Mouse (Mus musculus): ENCODE results near the gene Mns1. TPM values are rescaled to one million over a fixed set of nuclear protein-coding genes. Genes with fewer than 3 reads are reported as not detected.
"Not testable (repeated sequence)": the region's sequence is repeated elsewhere in the genome, so short reads cannot be mapped to it uniquely, and the experiment has no call there.

Gene Mns1
- polyA plus RNA-seq, 1 experiment from 2014 or later: 5.9 TPM

DNA sequence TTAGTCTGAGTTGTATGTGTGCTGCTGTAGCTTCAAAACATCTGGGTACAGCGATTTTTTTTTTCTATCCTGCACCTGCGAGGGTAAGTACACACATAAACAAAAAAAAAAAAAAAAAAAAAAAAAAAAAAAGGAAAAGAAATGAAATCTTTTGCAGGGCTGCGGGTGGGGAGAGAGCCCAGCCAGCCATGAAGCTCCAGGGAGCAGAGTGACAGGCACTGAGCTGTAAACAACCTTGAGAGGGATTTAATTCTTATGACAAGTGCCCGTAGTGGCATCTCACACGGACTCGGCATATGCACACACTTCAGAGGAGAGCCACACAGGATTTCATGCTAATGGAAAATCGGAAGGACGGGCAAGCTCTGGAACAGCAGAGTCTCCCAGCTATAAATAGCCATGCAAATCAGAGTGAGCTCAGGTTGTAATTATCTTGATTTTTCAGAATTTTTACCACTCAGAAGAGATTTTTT lies 43.9 kb upstream of the Mns1 start:
- no peaks in the 10 kb centered on the region for H3K36me3 ChIP-seq (ENCODE audit: insufficient read depth, low read length)
- ATAC-seq (no peak), DNase-seq (ENCODE audit: low spot score) (no peak)
- H3K4me1 ChIP-seq (ENCODE audit: insufficient read depth, low read depth, low read length): no peaks in the 10 kb centered on the region
- H3K9me3 ChIP-seq (ENCODE audit: low read length): no peaks in the 10 kb centered on the region
- no peak overlapping the region for H3K27ac ChIP-seq (ENCODE audit: low read length)
- WGBS: 65% methylated on average over 8 of the region's 8 CpGs
- TF ChIP-seq CTCF (IDR thresholded peaks at IDR 0.05): no peak
- TF ChIP-seq EP300 (IDR thresholded peaks at IDR 0.05): no peak
- H3K4me3 ChIP-seq (ENCODE audit: low read depth, low read length): no peak overlapping the region
- no peaks in the 10 kb centered on the region for H3K27me3 ChIP-seq (replicated peaks; ENCODE audit: insufficient read depth, low read length)
- no peak overlapping the region for H3K9ac ChIP-seq (replicated peaks; ENCODE audit: low read depth)
- H3K4me2 ChIP-seq (replicated peaks; ENCODE audit: low read depth, low read length): no peak overlapping the region

DNA sequence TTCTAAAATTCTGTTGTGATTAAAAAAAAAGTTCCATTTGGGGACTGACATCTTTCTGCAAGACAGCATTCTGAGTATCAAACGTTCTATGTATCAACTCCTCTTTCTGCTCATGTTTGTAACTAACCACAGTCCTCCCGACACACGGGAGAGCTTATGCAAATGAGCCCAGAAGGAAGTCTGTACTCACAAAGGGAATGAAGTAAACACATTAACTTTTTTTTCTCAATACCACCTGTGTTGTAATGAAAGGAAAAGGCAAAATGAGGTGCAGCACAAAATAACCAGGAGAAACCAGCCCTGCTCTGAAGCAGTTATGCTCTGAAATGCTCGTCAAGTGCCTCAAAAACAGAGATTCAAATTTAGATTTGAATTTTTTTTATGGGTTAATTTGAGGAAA lies 37.7 kb upstream of the Mns1 start:
- H3K4me2 ChIP-seq (replicated peaks; ENCODE audit: low read depth, low read length): no peak overlapping the region
- H3K4me3 ChIP-seq (ENCODE audit: low read depth, low read length): no peak overlapping the region
- no peak overlapping the region for H3K9ac ChIP-seq (replicated peaks; ENCODE audit: low read depth)
- H3K4me1 ChIP-seq (ENCODE audit: insufficient read depth, low read depth, low read length): no peaks in the 10 kb centered on the region
- H3K27ac ChIP-seq (ENCODE audit: low read length): no peak overlapping the region
- ATAC-seq (no peak), DNase-seq (ENCODE audit: low spot score) (no peak)
- H3K9me3 ChIP-seq (ENCODE audit: low read length): no peaks in the 10 kb centered on the region
- WGBS: 38% methylated on average over 4 of the region's 4 CpGs
- H3K36me3 ChIP-seq (ENCODE audit: insufficient read depth, low read length): no peaks in the 10 kb centered on the region
- H3K27me3 ChIP-seq (replicated peaks; ENCODE audit: insufficient read depth, low read length): no peaks in the 10 kb centered on the region
- no peak for TF ChIP-seq CTCF (IDR thresholded peaks at IDR 0.05)
- TF ChIP-seq EP300 (IDR thresholded peaks at IDR 0.05): no peak

DNA sequence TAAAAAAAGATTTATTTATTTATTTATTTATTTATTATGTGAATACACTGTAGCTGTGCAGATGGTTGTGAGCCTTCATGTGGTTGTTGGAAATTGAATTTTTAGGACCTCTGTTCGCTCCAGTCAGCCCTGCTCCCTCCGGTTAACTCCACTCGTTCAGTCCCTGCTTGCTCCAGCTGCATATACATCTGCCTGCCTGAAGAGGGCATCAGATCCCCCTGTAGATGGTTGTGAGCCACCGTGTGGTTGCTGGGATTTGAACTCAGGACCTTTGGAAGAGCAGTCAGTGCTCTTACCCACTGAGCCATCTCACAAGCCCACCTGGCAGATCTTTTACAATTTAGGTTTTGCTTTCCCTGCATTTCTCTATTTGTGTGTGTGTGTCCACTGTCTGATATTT lies 36.0 kb upstream of the Mns1 start:
- not testable (repeated sequence) for H3K27me3 ChIP-seq (replicated peaks; ENCODE audit: insufficient read depth, low read length); H3K9ac ChIP-seq (replicated peaks; ENCODE audit: low read depth); H3K4me3 ChIP-seq (ENCODE audit: low read depth, low read length); H3K27ac ChIP-seq (ENCODE audit: low read length); ATAC-seq; DNase-seq (ENCODE audit: low spot score); H3K4me2 ChIP-seq (replicated peaks; ENCODE audit: low read depth, low read length); H3K4me1 ChIP-seq (ENCODE audit: insufficient read depth, low read depth, low read length); H3K36me3 ChIP-seq (ENCODE audit: insufficient read depth, low read length); H3K9me3 ChIP-seq (ENCODE audit: low read length)
- peak; percentile 23 for TF ChIP-seq CTCF (IDR thresholded peaks at IDR 0.05)
- 62% methylated on average over 4 of the region's 4 CpGs for WGBS

DNA sequence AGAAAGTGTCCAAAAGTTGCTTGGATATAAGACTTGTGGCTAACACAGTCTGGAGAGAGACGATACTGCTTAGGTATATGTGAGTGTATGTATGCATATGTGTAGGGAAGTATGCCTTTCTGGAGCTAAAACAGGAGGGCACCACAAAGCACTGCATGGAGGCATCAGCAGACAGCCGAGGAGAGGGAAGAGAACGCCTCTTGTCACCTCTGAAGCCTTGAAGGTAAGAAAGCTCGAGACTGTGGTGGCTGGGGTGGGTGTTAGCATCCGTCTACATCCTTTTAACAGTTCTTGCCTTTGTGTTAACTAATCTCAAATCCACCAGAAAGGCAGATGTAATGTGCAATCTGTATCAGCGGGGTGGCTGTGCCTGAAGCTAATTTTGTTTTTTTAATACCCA lies 34.4 kb upstream of the Mns1 start:
- H3K4me1 ChIP-seq (ENCODE audit: insufficient read depth, low read depth, low read length): no peaks in the 10 kb centered on the region
- no peak overlapping the region for H3K27ac ChIP-seq (ENCODE audit: low read length)
- WGBS: 77% methylated on average over 6 of the region's 6 CpGs
- no peak for DNase-seq (ENCODE audit: low spot score)
- no peak overlapping the region for H3K9ac ChIP-seq (replicated peaks; ENCODE audit: low read depth)
- no peaks in the 10 kb centered on the region for H3K9me3 ChIP-seq (ENCODE audit: low read length)
- no peak overlapping the region for H3K4me2 ChIP-seq (replicated peaks; ENCODE audit: low read depth, low read length)
- no peak for ATAC-seq
- TF ChIP-seq CTCF (IDR thresholded peaks at IDR 0.05): no peak
- TF ChIP-seq EP300 (IDR thresholded peaks at IDR 0.05): no peak
- H3K27me3 ChIP-seq (replicated peaks; ENCODE audit: insufficient read depth, low read length): no peaks in the 10 kb centered on the region
- no peak overlapping the region for H3K4me3 ChIP-seq (ENCODE audit: low read depth, low read length)
- H3K36me3 ChIP-seq (ENCODE audit: insufficient read depth, low read length): no peaks in the 10 kb centered on the region

DNA sequence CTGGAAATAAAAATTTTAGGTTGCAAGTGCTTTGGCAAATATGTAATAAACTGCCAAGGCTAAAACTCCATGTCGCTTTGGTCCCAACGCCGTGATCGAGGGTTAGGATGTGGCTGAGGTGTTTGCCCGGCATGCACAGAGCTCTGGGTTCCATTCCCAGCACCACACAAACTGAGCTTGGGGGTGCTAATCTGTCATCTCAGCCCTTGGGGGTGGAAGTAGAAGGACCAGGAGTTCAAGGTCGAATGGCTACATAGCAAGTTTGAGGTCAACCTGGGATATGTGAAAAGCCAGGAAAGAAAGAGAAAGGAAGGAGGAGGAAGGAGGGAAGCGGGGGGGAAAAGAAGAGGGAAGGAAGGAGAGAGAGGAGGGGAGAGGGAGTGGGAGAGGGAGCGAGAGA lies 33.4 kb upstream of the Mns1 start:
- Histone ChIP-seq H3K4me2 (replicated peaks; ENCODE audit: low read depth, low read length) (no peak overlapping the region), H3K27me3 (replicated peaks; ENCODE audit: insufficient read depth, low read length) (no peaks in the 10 kb centered on the region), H3K9me3 (ENCODE audit: low read length) (no peaks in the 10 kb centered on the region), H3K36me3 (ENCODE audit: insufficient read depth, low read length) (no peaks in the 10 kb centered on the region), H3K4me3 (ENCODE audit: low read depth, low read length) (no peak overlapping the region), H3K27ac (ENCODE audit: low read length) (no peak overlapping the region), H3K4me1 (ENCODE audit: insufficient read depth, low read depth, low read length) (no peaks in the 10 kb centered on the region), H3K9ac (replicated peaks; ENCODE audit: low read depth) (no peak overlapping the region)
- no peak for TF ChIP-seq EP300 (IDR thresholded peaks at IDR 0.05)
- WGBS: 79% methylated on average over 8 of the region's 8 CpGs
- no peak for DNase-seq (ENCODE audit: low spot score)
- ATAC-seq: no peak

DNA sequence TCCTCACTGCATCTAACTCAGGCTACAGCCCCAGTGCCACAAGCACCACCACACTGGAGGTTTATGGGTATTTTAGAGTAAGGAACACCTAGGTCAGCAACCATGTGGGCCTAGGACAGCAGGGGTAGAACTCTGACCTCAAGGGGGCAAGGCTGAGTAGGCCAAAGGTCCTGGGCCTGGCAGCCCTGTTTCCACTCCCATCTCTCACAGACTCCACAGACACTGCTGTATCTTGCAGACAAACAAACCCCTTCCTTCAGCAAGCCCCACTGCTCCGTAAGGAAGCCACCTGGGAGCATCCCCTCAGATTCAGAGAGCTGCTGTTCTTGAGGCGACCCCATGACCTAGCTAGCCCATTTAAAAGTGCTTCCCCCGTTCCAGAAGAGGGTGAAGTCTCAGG lies 32.9 kb upstream of the Mns1 start:
- no peak for TF ChIP-seq CTCF (IDR thresholded peaks at IDR 0.05)
- no peak for TF ChIP-seq EP300 (IDR thresholded peaks at IDR 0.05)
- no peaks in the 10 kb centered on the region for H3K4me1 ChIP-seq (ENCODE audit: insufficient read depth, low read depth, low read length)
- 72% methylated on average over 3 of the region's 3 CpGs for WGBS
- H3K9me3 ChIP-seq (ENCODE audit: low read length): no peaks in the 10 kb centered on the region
- H3K4me3 ChIP-seq (ENCODE audit: low read depth, low read length): no peak overlapping the region
- H3K27me3 ChIP-seq (replicated peaks; ENCODE audit: insufficient read depth, low read length): no peaks in the 10 kb centered on the region
- ATAC-seq: no peak
- DNase-seq (ENCODE audit: low spot score): no peak
- H3K36me3 ChIP-seq (ENCODE audit: insufficient read depth, low read length): no peaks in the 10 kb centered on the region
- no peak overlapping the region for H3K4me2 ChIP-seq (replicated peaks; ENCODE audit: low read depth, low read length)
- no peak overlapping the region for H3K27ac ChIP-seq (ENCODE audit: low read length)
- H3K9ac ChIP-seq (replicated peaks; ENCODE audit: low read depth): no peak overlapping the region

Data from lung, postnatal 0 days (tissue).